Mouse (Mus musculus) megakaryocyte, embryonic 14.5 days (primary cell): Measurements from ENCODE around the gene Gm5737.

Experiments
- FLI1 ChIP-seq: IDR thresholded peaks from 2 replicates; pipeline ENCODE4 v1.6.1; 2012; ENCODE audit warnings: low read length, inconsistent platforms, mixed read lengths
- GATA1 ChIP-seq: IDR thresholded peaks from 3 replicates; pipeline ENCODE4 v1.6.1; 2012; ENCODE audit warnings: mixed read lengths, low read length, inconsistent platforms, borderline replicate concordance

GRCm38 (mm10) chr7:120834863-120835372 is 22.8 kb downstream of the Gm5737 start:
- TF ChIP-seq GATA1 = no peak
- no peak for TF ChIP-seq FLI1
